Mouse (Mus musculus) G1E (cell line): ENCODE results near the gene Figla. TPM values are rescaled to one million over a fixed set of nuclear protein-coding genes. Genes with fewer than 3 reads are reported as not detected.

ENCODE experiments used
- ATAC-seq: 2 replicates; pipeline ENCODE4 v1.8.0; 2016; ENCODE audit warnings: mild to moderate bottlenecking; ENCODE audit not compliant: insufficient number of reproducible peaks, poor library complexity, low FRiP score, severe bottlenecking; ENCODE audit errors: extremely low read depth
- DNase-seq: peaks from one replicate; pipeline ENCODE4 v3.0.0; 2012; ENCODE audit warnings: low spot score
- H3K27me3 ChIP-seq: 2 replicates; pipeline ENCODE4 v1.6.1; 2012; ENCODE audit warnings: mild to moderate bottlenecking, low read length, inconsistent platforms; ENCODE audit not compliant: insufficient read depth
- H3K36me3 ChIP-seq: replicated peaks from 2 replicates; pipeline ENCODE3; 2012; ENCODE audit warnings: mild to moderate bottlenecking, inconsistent platforms
- H3K4me1 ChIP-seq: 2 replicates; pipeline ENCODE4 v1.6.1; 2012; ENCODE audit warnings: low read depth, low read length, inconsistent platforms, mixed read lengths; ENCODE audit not compliant: insufficient read depth
- H3K4me3 ChIP-seq: 2 replicates; pipeline ENCODE4 v1.5.1; 2012; ENCODE audit warnings: low read depth, mild to moderate bottlenecking, inconsistent platforms, low read length, moderate library complexity, mixed read lengths
- H3K9me3 ChIP-seq: replicated peaks from 2 replicates; pipeline ENCODE4 v1.6.1; 2012; ENCODE audit warnings: inconsistent platforms
- CTCF ChIP-seq: IDR thresholded peaks from 2 replicates; pipeline ENCODE4 v1.5.1; 2012; ENCODE audit warnings: low read depth, low read length, inconsistent platforms, mixed read lengths
- GATA1 ChIP-seq: IDR thresholded peaks from 2 replicates; pipeline ENCODE4 v1.6.1; 2012; ENCODE audit warnings: borderline replicate concordance, low read length, inconsistent platforms, mixed read lengths
- GATA2 ChIP-seq: IDR thresholded peaks from 2 replicates; pipeline ENCODE4 v1.6.1; 2012; ENCODE audit warnings: low read depth, low read length, inconsistent platforms, borderline replicate concordance
- POLR2AphosphoS5 ChIP-seq: IDR thresholded peaks from 2 replicates; pipeline ENCODE4 v1.6.1; 2012; ENCODE audit warnings: low read depth, low read length, inconsistent platforms; ENCODE audit not compliant: insufficient replicate concordance
- TAL1 ChIP-seq: conservative IDR thresholded peaks from 2 replicates; pipeline ENCODE4 v1.6.1; 2012; ENCODE audit warnings: low read depth, low read length, inconsistent platforms, mixed read lengths
- polyA plus RNA-seq: library from polyadenylated mRNA; stranded (reverse); fragments of >175 nt; gene quantifications from 2 replicates; pipeline ENCODE4 v1.2.3, GENCODE M21; 2012
- total RNA-seq, 2 experiments: library from RNA; stranded (forward) in 1 of 2; stranded (reverse) in 1 of 2; fragments of 200-1000 nt in 1 of 2; fragments of >200 nt in 1 of 2; fragmentation: Nextera tagmentation in 1 of 2; gene quantifications; 2 replicates each; pipeline ENCODE4 v1.2.3; 2014 to 2017

Figla gene
- total and polyA plus RNA-seq, 3 experiments = not detected

GRCm38 (mm10) chr6:86064318-86065016, 48.5 kb downstream of the Figla start:
- H3K4me3 ChIP-seq = no peak overlapping the region
- no peak for ATAC-seq
- no peaks in the 10 kb centered on the region for H3K36me3 ChIP-seq
- no peaks in the 10 kb centered on the region for H3K9me3 ChIP-seq
- no peak for DNase-seq
- H3K27me3 ChIP-seq = peaks cover 51% of the 10 kb centered on the region
- TF ChIP-seq TAL1 (no peak), POLR2AphosphoS5 (no peak), GATA2 (no peak), CTCF (no peak), GATA1 (no peak)
- peaks cover 12% of the 10 kb centered on the region for H3K4me1 ChIP-seq

GRCm38 (mm10) chr6:86066727-86067126, 50.8 kb downstream of the Figla start:
- no peaks in the 10 kb centered on the region for H3K36me3 ChIP-seq
- H3K27me3 ChIP-seq = peaks cover 42% of the 10 kb centered on the region
- TF ChIP-seq POLR2AphosphoS5 = no peak
- TF ChIP-seq CTCF = no peak
- no peak for TF ChIP-seq GATA1
- no peak for ATAC-seq
- H3K4me1 ChIP-seq = peaks cover 20% of the 10 kb centered on the region
- DNase-seq = no peak
- H3K9me3 ChIP-seq = no peaks in the 10 kb centered on the region
- no peak overlapping the region for H3K4me3 ChIP-seq

DNA sequence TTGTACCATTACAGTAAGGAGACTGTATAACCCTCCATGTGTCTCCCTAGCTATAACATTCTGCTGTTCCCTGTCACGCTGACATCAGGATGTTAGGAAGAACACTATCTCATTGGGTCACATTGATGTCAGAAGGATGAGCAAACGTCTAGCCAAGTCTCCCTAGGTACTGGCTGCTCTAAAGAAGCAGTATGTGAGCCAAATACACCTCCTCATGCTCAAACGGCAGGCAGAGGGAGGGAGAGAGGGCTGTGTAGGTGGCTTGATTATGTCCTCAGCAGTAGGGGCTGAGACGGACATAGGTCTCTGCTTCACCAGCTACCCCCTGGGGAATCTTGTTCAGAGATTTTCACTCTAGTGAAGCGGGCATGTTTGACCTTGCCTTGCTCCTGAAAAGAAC, 51.2 kb downstream of the Figla start:
- no peak for ATAC-seq
- Histone ChIP-seq H3K4me1 (peaks cover 20% of the 10 kb centered on the region), H3K4me3 (no peak overlapping the region), H3K27me3 (peaks cover 40% of the 10 kb centered on the region), H3K36me3 (no peaks in the 10 kb centered on the region), H3K9me3 (no peaks in the 10 kb centered on the region)
- TF ChIP-seq CTCF = no peak
- no peak for TF ChIP-seq POLR2AphosphoS5
- DNase-seq = no peak

DNA sequence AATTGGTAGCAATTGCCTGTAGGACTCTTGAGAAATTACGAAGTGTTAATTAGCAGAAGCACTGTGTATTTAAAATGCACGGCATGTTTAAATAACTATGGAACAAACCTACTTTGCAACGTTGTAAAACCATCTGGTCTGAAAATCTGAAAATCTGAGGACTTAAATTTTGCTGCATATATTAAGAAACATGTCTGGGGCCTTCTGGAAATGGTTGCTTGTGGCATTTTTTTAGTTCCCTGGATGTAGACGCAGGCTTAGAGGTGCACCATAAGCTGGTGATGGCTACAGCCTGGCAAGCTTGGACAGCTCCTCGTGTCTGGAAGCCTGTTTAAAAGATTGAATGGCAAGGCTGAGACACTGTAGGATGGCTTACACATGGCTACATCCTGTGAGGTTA, 53.0 kb downstream of the Figla start:
- Histone ChIP-seq H3K4me1 (peaks cover 29% of the 10 kb centered on the region), H3K36me3 (no peaks in the 10 kb centered on the region), H3K27me3 (peaks cover 25% of the 10 kb centered on the region), H3K4me3 (no peak overlapping the region), H3K9me3 (peaks cover 8% of the 10 kb centered on the region)
- TF ChIP-seq GATA1 (no peak), TAL1 (no peak), POLR2AphosphoS5 (no peak), CTCF (no peak), GATA2 (no peak)
- ATAC-seq = no peak
- DNase-seq = no peak

GRCm38 (mm10) chr6:86069856-86070255, 53.9 kb downstream of the Figla start:
- DNase-seq (no peak), ATAC-seq (no peak)
- TF ChIP-seq GATA1 (no peak), TAL1 (no peak), CTCF (no peak), GATA2 (no peak), POLR2AphosphoS5 (no peak)
- peaks cover 8% of the 10 kb centered on the region for H3K9me3 ChIP-seq
- H3K36me3 ChIP-seq = no peaks in the 10 kb centered on the region
- no peak overlapping the region for H3K4me3 ChIP-seq
- peaks cover 31% of the 10 kb centered on the region for H3K4me1 ChIP-seq
- H3K27me3 ChIP-seq = peaks cover 25% of the 10 kb centered on the region

- Histone ChIP-seq H3K27me3 (peaks cover 22% of the 10 kb centered on the region), H3K4me1 (peaks cover 35% of the 10 kb centered on the region), H3K9me3 (peaks cover 8% of the 10 kb centered on the region), H3K36me3 (no peaks in the 10 kb centered on the region), H3K4me3 (no peak overlapping the region)
- DNase-seq = no peak
- TF ChIP-seq GATA2 (no peak), POLR2AphosphoS5 (no peak), GATA1 (no peak), TAL1 (no peak), CTCF (no peak)
- ATAC-seq = no peak
Measured at GRCm38 (mm10) chr6:86070277-86070676, 54.3 kb downstream of the Figla start.

Other genes with a start within 250 kb of the Figla start
- gene Nat8f6, start 195.2 kb upstream of the Figla start, total RNA-seq (2014; fragmentation: Nextera tagmentation) = not detected in 2 replicates
- not detected in 2 replicates for gene Nat8f6, start 195.2 kb upstream of the Figla start, total RNA-seq (2017)
- not detected in 2 replicates for gene Nat8f6, start 195.2 kb upstream of the Figla start, polyA plus RNA-seq
- not detected in 2 replicates for gene Nat8f5, start 195.2 kb upstream of the Figla start, total RNA-seq (2014; fragmentation: Nextera tagmentation)
- not detected in 2 replicates for gene Nat8f5, start 195.2 kb upstream of the Figla start, total RNA-seq (2017)
- not detected in 2 replicates for gene Nat8f5, start 195.2 kb upstream of the Figla start, polyA plus RNA-seq
- gene Nat8, start 184.1 kb upstream of the Figla start, total RNA-seq (2014; fragmentation: Nextera tagmentation) = not detected in 2 replicates
- not detected in 2 replicates for gene Nat8, start 184.1 kb upstream of the Figla start, total RNA-seq (2017)
- not detected in 2 replicates for gene Nat8, start 184.1 kb upstream of the Figla start, polyA plus RNA-seq
- not detected in 2 replicates for gene Nat8f2, start 147.0 kb upstream of the Figla start, total RNA-seq (2014; fragmentation: Nextera tagmentation)
- gene Nat8f2, start 147.0 kb upstream of the Figla start, total RNA-seq (2017) = 0.06 and 0.11 TPM in 2 replicates
- not detected in 2 replicates for gene Nat8f2, start 147.0 kb upstream of the Figla start, polyA plus RNA-seq
- gene Nat8f4, start 111.3 kb upstream of the Figla start, total RNA-seq (2014; fragmentation: Nextera tagmentation) = 1.4 and 1.7 TPM in 2 replicates
- gene Nat8f4, start 111.3 kb upstream of the Figla start, total RNA-seq (2017) = 3.1 and 3.6 TPM in 2 replicates
- gene Nat8f4, start 111.3 kb upstream of the Figla start, polyA plus RNA-seq = 0.11 and 0.14 TPM in 2 replicates
- gene Tprkb, start 104.3 kb upstream of the Figla start, total RNA-seq (2014; fragmentation: Nextera tagmentation) = 68.6 and 70.6 TPM in 2 replicates
- gene Tprkb, start 104.3 kb upstream of the Figla start, total RNA-seq (2017) = 74.9 and 80.9 TPM in 2 replicates
- 6.3 TPM in 2 replicates for gene Tprkb, start 104.3 kb upstream of the Figla start, polyA plus RNA-seq
- 11.2 TPM in 2 replicates for gene Nat8f1, start 100.5 kb upstream of the Figla start, total RNA-seq (2014; fragmentation: Nextera tagmentation)
- 4.8 and 6.4 TPM in 2 replicates for gene Nat8f1, start 100.5 kb upstream of the Figla start, total RNA-seq (2017)
- 1.3 and 1.9 TPM in 2 replicates for gene Nat8f1, start 100.5 kb upstream of the Figla start, polyA plus RNA-seq
- 222 and 254 TPM in 2 replicates for gene Dusp11, start 54.5 kb upstream of the Figla start, total RNA-seq (2014; fragmentation: Nextera tagmentation)
- 67.6 and 82.0 TPM in 2 replicates for gene Dusp11, start 54.5 kb upstream of the Figla start, total RNA-seq (2017)
- 44.4 and 59.6 TPM in 2 replicates for gene Dusp11, start 54.5 kb upstream of the Figla start, polyA plus RNA-seq
- gene Add2, start 12.5 kb downstream of the Figla start, total RNA-seq (2014; fragmentation: Nextera tagmentation) = 43.2 and 82.9 TPM in 2 replicates
- gene Add2, start 12.5 kb downstream of the Figla start, total RNA-seq (2017) = 106 and 121 TPM in 2 replicates
- gene Add2, start 12.5 kb downstream of the Figla start, polyA plus RNA-seq = 114 and 125 TPM in 2 replicates
- gene Tgfa, start 179.1 kb downstream of the Figla start, total RNA-seq (2014; fragmentation: Nextera tagmentation) = 25.6 and 28.8 TPM in 2 replicates
- 13.3 and 13.9 TPM in 2 replicates for gene Tgfa, start 179.1 kb downstream of the Figla start, total RNA-seq (2017)
- gene Tgfa, start 179.1 kb downstream of the Figla start, polyA plus RNA-seq = 30.6 and 32.5 TPM in 2 replicates